Mouse (Mus musculus): ENCODE data around the gene Gm6592. TPM values are rescaled to one million over a fixed set of nuclear protein-coding genes. Genes with fewer than 3 reads are reported as not detected.
"Not testable (repeated sequence)": the region's sequence is repeated elsewhere in the genome, so short reads cannot be mapped to it uniquely, and the experiment has no call there.

The Gm6592 gene
- not detected for total RNA-seq (2021)
- long read RNA-seq, experiment 1: 0 reads
- long read RNA-seq, experiment 2: 0 reads

GRCm38 (mm10) chrX:8843694-8844093 is at the start of gene Gm6592:
Gene Gm6592, plus strand, starts transcription at chrX:8843994.
- DNase-seq (ENCODE audit: low spot score in 2 of 2): no peak

GRCm38 (mm10) chrX:8803391-8803790 is 40.4 kb upstream of the Gm6592 start, which contains the start of gene Ssxb5:
Gene Ssxb5, plus strand, starts transcription at chrX:8803691.
- not testable (repeated sequence) for DNase-seq (ENCODE audit: low spot score in 2 of 2)

DNA sequence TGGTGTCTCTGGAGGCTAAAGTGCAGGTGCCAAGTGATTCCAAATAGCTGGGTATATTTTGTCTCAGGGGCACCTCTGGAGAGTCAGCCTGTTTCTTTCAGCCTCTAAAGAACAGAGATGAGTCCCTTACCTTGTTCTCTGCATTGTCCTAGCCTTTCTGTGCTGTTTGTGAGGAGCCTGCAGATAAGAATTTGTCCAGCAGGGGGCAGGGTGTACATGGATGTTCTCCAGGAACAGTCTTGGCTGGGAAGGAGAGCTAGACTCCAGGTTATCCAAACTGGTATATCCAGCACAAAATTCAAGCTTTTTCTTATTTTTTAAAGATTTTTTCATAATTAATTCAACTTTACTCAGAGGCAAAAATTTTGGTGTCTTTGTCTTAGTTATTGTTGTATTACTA is 11.8 kb upstream of the Gm6592 start:
- peak; percentile 67 to 69 for DNase-seq (ENCODE audit: low spot score in 2 of 2)

DNA sequence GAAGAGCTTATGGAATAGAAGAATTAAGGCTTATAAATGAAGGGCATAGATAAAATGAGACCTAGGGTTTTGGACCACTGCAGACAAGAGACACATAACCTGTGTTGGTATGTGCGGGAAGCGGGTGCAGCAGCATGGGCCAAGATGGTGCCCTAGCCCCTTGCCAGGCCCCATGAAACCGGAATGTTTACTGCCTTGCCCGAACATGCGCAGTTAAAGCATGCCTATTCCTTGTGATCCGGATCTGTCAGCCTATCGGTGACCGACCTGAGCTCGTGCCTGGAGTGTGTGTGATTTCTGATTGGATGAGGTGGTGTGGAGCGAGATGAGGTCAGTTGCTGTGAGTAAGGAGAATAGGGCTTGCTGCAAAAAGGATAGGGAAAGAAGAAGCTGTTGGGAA is 8.7 kb downstream of the Gm6592 start:
- DNase-seq (ENCODE audit: low spot score in 2 of 2): no peak

DNA sequence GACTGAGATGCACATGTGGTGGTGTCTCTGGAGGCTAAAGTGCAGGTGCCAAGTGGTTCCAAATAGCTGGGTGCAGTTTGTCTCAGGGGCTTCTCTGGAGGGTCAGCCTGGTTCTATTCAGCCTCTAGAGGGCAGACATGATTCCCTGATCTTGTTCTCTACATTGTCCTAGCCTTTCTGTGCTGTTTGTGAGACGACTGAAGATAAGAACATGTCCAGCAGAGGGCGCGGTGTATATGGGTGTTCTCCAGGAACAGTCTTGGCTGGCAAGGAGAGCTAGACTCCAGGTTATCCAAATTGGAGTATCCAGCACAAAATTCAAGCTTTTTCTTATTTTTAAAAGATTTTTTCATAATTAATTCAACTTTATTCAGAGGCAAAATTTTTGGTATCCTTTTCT is 20.5 kb downstream of the Gm6592 start:
- DNase-seq (ENCODE audit: low spot score in 2 of 2): peak; percentile 76 to 77

DNA sequence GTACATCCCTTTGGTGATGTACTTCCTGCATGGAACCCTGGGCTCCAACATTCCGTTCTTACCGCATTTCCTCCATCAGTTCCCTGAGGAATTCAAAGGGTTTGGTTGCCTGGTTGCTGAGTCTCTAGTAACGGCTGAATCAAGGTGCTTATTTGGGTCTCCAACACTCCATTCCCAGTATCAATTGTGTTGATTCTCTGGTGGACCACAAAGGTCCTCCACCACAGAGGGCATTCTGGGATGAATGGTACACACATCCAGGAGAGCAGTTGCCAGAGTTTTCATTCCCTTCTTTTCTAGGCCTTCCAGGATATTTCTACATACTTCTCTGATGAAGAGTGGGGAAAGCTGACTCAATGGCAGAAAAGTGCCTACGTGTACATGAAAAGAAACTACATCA is 30.2 kb downstream of the Gm6592 start, which contains the start of gene Gm5751:
Gene Gm5751, plus strand, starts transcription at position 301 of the 400 bp plus-strand sequence.
- not testable (repeated sequence) for DNase-seq (ENCODE audit: low spot score in 2 of 2)

DNA sequence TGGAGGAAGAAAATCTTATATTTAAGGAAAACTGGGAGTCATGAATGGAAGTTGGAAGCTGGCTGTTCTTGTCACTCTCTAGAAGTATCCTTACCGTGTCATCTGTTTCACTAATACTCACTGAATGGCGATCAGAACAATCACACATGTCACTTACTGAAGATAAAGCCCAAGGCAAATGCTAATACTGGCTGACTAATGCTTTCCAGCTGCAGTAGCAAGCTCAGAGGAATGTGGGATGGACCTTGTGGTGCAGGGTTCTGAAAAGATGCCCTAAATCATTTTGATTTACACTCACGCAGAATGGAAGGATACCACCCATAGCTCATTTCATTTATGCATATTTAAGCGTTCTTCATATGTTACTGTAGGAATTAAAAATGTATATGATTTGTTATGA is 40.5 kb downstream of the Gm6592 start:
- no peak for DNase-seq (ENCODE audit: low spot score in 2 of 2)

DNA sequence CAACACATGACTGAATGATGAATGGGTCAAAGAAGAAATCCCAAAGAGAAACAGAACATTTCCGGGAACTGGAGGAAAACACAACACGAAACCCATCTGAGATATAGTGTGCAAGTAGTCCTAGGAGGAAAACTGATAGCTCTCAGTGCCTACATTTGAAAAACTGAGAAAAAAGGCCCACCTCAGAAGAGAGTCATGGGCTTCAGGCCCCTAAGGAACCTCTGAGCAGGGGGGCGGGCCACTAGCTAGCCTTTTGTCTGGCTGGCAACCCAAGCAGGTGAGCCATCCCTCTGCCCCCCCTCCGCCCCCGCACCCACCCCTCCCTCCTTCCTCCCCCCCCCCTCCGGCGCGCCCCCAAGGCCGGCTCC is 48.2 kb downstream of the Gm6592 start:
- no peak for DNase-seq (ENCODE audit: low spot score in 2 of 2)

DNA sequence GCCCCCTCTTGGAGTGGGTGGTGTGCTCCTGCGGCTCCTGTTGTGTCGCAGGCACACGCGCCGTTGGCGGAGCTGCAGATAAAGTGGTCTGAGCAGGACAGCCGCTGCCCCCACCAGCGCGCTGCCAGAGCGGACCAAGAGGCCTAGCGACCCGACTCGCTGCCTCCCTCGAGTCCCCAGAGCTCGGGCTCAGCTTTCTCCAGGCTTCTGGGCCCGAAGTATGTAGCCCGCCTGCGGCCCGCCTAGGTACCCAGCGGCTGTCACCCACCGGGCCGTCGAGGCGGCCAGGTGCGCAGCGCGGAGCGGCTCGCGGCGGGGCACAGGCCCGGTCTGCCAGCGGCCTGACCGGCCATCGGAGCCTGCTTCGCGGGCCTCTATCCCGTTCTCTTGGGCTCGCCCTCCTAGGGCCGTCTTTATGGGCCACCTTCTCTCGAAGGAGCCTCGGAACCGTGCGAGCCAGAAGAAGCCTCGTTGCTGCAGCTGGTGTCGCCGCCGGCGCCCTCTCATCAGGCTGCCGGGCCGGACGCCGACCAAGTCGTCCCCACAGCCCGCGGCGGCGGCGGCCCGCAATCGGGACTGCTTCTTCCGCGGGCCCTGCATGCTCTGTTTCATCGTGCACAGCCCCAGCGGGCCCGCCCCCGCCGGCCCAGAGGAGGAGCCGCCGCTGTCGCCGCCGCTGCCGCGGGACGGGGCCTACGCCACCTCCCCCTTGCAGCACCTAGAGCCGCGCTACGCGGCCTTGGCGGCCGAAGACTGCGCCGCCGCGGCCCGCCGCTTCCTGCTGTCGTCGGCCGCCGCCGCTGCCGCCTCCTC is 48.8 kb downstream of the Gm6592 start, which contains the start of gene B630019K06Rik:
Gene B630019K06Rik, plus strand, starts transcription at position 40 of the 813 bp plus-strand sequence.
- DNase-seq (ENCODE audit: low spot score in 2 of 2): peak; percentile 31 to 63

DNA sequence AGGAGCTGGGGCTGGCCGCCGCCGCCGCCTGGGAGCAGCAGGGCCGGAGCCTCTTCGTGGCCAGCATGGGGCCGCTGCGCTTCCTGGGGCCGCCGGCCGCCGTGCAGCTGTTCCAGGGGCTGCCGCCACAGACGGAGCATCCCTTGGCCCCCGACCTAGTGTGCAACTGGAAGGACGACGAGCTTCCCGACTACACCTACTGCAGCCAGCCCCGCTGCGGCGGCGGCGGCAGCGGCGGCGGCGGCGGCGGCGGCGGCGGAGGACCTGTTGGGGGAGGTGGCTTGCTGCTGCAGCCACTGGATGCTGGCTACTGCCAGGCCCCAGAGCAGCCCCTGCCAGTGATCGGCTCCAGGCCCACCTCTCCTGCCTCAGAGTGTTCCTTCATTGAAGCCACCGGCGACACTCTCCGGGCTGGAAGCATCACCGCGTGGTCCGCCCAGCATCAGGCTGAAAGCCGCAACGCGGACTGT is 49.4 kb downstream of the Gm6592 start:
- peak; percentile 7 to 10 for DNase-seq (ENCODE audit: low spot score in 2 of 2)

Other genes with a start within 250 kb of the Gm6592 start
- gene Ssxb8, start 153.2 kb upstream of the Gm6592 start, total RNA-seq (2021): not detected
- not detected for gene Ssx9, start 95.6 kb upstream of the Gm6592 start, total RNA-seq (2021)
- not detected for gene Ssxb5, start 40.3 kb upstream of the Gm6592 start, total RNA-seq (2021)
- not detected for gene Gm5751, start 30.3 kb downstream of the Gm6592 start, total RNA-seq (2021)
- 10 to 100 TPM; 32.4 to 35.7 TPM for gene B630019K06Rik, start 48.4 kb downstream of the Gm6592 start, total RNA-seq (2021)
- not detected for gene Fthl17b, start 119.0 kb downstream of the Gm6592 start, total RNA-seq (2021)
- gene Fthl17c, start 132.6 kb downstream of the Gm6592 start, total RNA-seq (2021): not detected
- not detected for gene Fthl17d, start 142.8 kb downstream of the Gm6592 start, total RNA-seq (2021)
- not detected for gene Fthl17e, start 189.5 kb downstream of the Gm6592 start, total RNA-seq (2021)
- not detected for gene Fthl17f, start 219.0 kb downstream of the Gm6592 start, total RNA-seq (2021)

All from left cerebral cortex, adult 18-20 months (tissue).